Mouse (Mus musculus) macrophage (primary cell): ENCODE results near the gene Morn1. TPM values are rescaled to one million over a fixed set of nuclear protein-coding genes. Genes with fewer than 3 reads are reported as not detected.
A peak's percentile ranks its signal among the peaks of the same experiment; 100 is the strongest.
"Not testable (repeated sequence)": the region's sequence is repeated elsewhere in the genome, so short reads cannot be mapped to it uniquely, and the experiment has no call there.

Source experiments
- H3K27ac ChIP-seq: fragments of 350-480 bp; formaldehyde crosslinking; 2 replicates; pipeline ENCODE4 v1.9.0; 2021
- H3K36me3 ChIP-seq: fragments of 350-480 bp; formaldehyde crosslinking; 2 replicates; pipeline ENCODE4 v1.9.0; 2021; ENCODE audit errors: inconsistent target
- H3K4me3 ChIP-seq: fragments of 350-480 bp; formaldehyde crosslinking; 2 replicates; pipeline ENCODE4 v1.9.0; 2021; ENCODE audit errors: inconsistent target
- H3K79me2 ChIP-seq: fragments of 350-480 bp; formaldehyde crosslinking; 2 replicates; pipeline ENCODE4 v1.9.0; 2021; ENCODE audit errors: inconsistent target
- WGBS: methylation state at CpG from one replicate; pipeline ENCODE4 v1.1.7; 2026; ENCODE audit warnings: inconsistent platforms; ENCODE audit not compliant: missing documents; 5-methylcytosine and 5-hydroxymethylcytosine counted together
- polyA plus RNA-seq: library from polyadenylated mRNA; stranded (reverse); fragments of 250-400 nt; gene quantifications from 3 replicates; pipeline ENCODE4 v1.2.4, GENCODE M21; 2018; ENCODE audit warnings: inconsistent platforms

Gene Morn1
- polyA plus RNA-seq, 1 experiment from 2014 or later = 6.7 TPM

DNA sequence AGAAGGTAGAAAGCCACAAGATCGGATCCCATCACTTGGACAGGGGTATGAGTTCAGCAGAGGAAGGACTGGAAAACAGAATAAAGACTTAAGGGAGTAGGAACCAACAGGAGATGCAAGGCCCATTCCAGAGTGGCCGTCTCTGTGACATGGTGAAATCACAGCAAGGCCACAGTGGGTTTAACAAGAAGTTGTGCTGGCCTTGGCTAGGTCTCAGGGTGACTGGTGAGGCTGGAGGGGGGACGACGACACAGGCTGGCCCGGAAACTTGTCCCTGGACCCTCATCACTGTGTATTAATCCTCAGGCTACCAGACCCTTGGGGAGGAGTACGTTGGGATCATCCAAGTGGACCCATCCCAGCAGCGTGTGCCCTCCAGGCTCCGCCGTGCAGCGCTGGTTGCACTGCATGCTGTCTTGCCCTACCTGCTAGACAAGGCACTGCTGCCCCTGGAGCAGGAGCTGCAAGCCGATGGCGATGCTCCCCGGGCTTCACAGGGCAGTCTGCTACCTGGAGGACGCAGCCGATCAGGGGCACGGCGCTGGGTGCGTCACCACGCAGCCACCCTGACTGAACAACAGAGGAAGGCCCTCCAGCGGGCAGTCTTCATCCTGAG lies 17.9 kb upstream of the Morn1 start:
- peaks cover 31% of the 10 kb centered on the region; the same call in 1 of the 2 replicates for H3K36me3 ChIP-seq
- WGBS = 96% methylated on average over 19 of the region's 20 CpGs

DNA sequence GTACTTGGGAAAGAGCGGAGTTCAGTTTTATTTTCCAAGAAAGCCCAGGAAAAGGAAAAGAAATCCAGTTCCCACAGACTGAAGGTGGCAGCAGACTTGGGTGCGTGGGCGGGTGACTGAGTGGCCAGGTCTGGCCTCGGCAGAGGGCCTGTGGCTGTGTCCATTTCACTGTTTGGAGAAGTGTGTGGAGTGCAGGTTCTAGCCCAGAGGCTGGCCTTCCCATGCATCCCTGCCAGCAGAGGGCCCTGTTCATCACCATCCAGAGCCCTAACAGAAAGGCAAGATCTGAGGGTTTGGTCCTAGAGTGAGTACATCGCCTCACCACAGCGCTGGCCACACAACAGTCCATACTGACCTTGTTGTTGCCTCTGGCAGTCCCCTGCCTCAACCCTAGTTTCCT lies 17.2 kb upstream of the Morn1 start:
- Histone ChIP-seq H3K79me2 (peaks cover 6% of the 10 kb centered on the region; the same call in 1 of the 2 replicates), H3K36me3 (peaks cover 38% of the 10 kb centered on the region; the same call in 1 of the 2 replicates), H3K27ac (no peak overlapping the region), H3K4me3 (no peak overlapping the region)
- 85% methylated on average over 6 of the region's 6 CpGs for WGBS

More for the DNA sequence above, 17.9 kb upstream of the Morn1 start:
- Histone ChIP-seq H3K79me2 (peaks cover 2% of the 10 kb centered on the region; the same call in 1 of the 2 replicates), H3K27ac (no peak overlapping the region), H3K4me3 (no peak overlapping the region)

DNA sequence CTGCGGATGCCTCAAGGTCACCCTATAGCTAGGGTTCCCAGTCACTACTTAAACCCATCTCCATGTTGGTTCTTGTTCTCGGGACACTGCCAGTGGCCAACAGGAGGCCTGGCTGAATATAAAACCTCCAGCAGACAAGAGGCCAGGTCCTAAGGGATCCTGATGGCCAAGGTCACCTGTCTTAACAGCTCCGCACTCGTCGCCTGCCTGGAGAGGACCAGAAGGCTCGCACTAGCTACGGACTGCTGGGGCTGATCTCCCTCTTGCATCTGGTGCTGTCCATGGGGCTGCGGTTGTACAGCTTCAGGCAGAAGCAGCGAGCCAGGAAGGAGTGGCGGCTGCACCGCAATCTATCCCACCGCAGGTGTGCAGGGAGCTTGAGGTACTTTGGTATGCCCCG lies 16.2 kb upstream of the Morn1 start:
- H3K4me3 ChIP-seq = no peak overlapping the region
- H3K79me2 ChIP-seq = peaks cover 6% of the 10 kb centered on the region; the same call in 1 of the 2 replicates
- WGBS = 96% methylated on average over 13 of the region's 13 CpGs
- H3K36me3 ChIP-seq = peaks cover 48% of the 10 kb centered on the region
- no peak overlapping the region for H3K27ac ChIP-seq

DNA sequence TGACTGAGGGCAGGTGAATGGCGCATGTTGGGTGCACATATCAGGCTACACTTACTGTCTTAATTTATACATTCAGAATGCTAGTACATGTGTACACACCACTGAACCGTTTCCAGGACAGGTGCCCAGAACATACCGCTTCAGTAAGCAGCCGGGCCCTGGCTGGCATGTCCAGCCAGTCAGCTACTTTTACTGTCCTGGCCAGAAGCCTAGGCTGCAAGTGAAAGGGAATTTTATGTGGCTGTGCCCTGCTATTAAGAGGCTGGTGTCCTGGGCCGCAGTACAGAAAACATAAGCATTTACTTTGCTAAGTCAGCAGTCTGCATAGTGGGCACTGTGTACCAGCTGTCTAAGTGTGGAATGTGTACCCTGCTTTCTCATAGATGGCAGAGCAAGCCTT lies 15.5 kb upstream of the Morn1 start:
- 95% methylated on average over 5 of the region's 5 CpGs for WGBS
- H3K79me2 ChIP-seq = peaks cover 6% of the 10 kb centered on the region; the same call in 1 of the 2 replicates
- no peak overlapping the region for H3K27ac ChIP-seq
- H3K36me3 ChIP-seq = peaks cover 55% of the 10 kb centered on the region
- H3K4me3 ChIP-seq = no peak overlapping the region

DNA sequence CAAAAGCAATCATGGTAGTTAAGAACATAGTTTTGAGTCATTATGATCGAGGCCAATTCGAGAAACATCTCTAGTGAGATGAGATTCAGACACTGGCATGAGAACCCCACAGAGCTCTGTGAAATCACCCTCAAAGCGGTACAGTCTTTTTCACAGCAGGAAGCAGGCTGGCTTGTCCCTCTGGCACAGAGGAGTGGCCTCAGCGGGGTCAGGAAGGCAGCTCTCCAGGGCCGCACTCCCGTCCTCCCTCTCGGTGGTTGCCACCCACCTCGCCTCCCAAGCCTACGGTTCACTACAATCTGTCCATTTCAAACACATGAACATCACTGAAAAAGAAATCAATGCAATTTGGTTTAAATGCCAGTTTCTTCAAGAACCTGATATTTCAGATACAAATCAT lies 12.0 kb upstream of the Morn1 start:
- no peak overlapping the region for H3K27ac ChIP-seq
- H3K4me3 ChIP-seq = no peak overlapping the region
- H3K79me2 ChIP-seq = peaks cover 35% of the 10 kb centered on the region
- 95% methylated on average over 9 of the region's 9 CpGs for WGBS
- peaks cover 86% of the 10 kb centered on the region for H3K36me3 ChIP-seq

DNA sequence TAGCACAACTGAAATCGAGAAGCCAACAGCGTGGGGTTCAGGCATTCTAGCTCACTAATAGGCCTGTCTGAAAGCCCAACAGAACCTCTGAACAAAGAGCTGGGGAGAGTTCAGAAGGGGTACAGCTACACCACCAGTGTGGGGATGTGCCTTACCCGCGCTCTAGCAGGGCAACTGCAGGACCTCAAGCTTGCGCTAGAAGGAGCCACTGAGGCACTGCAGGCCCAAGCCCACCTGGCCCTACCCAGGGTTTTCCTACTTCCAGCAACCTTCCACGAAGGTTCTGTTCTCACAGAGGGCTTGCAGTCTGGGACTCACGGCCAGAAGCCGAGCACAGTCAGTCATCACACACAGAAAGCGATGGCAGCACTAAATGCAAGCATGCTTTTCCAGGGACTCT lies 11.2 kb upstream of the Morn1 start:
- WGBS = 95% methylated on average over 9 of the region's 9 CpGs
- Histone ChIP-seq H3K4me3 (no peak overlapping the region), H3K79me2 (peaks cover 42% of the 10 kb centered on the region), H3K36me3 (peaks cover 87% of the 10 kb centered on the region), H3K27ac (no peak overlapping the region)

DNA sequence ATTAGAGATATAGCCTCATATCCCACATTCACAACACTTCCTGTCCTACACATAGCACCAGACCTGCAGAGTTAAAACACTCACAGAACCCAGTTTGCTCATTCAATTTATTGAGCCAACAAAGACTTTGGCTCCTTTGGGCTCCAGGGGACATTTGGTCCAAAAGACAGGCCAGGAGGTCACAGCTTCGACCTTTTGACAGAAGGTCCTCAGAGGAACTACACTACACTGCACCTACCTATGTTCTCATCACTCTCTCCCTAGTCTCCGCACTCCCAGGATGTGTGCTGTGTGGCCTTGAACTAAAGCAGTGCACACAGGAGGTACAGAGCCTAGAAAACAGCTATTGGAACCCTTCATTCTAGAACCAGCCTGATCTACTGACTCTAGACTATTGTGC lies 10.6 kb upstream of the Morn1 start:
- Histone ChIP-seq H3K79me2 (peaks cover 49% of the 10 kb centered on the region), H3K4me3 (no peak overlapping the region), H3K27ac (no peak overlapping the region), H3K36me3 (peaks cover 86% of the 10 kb centered on the region)
- 100% methylated on average over 2 of the region's 2 CpGs for WGBS

DNA sequence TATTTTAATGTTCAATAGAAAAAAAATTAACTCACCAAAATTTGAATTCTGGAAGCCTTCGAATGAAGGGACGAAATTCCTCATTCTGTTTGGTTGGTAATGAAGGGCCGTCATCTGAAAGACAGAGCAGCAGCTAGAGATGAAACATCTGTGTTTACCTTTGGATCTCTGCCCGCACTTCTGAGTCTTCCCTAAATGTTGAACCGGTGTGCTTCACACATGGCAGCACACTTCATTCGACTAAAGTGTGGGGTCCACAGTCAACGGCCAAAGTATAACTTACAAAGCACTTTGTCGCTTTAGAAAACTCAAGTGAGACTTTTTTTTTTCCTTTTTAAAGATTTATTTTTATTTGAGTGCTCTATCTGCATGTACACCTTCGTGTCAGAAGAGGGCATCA lies 9.7 kb upstream of the Morn1 start:
- 96% methylated on average over 8 of the region's 9 CpGs for WGBS
- Histone ChIP-seq H3K4me3 (no peak overlapping the region), H3K79me2 (peaks cover 58% of the 10 kb centered on the region), H3K27ac (no peak overlapping the region), H3K36me3 (peaks cover 84% of the 10 kb centered on the region)

DNA sequence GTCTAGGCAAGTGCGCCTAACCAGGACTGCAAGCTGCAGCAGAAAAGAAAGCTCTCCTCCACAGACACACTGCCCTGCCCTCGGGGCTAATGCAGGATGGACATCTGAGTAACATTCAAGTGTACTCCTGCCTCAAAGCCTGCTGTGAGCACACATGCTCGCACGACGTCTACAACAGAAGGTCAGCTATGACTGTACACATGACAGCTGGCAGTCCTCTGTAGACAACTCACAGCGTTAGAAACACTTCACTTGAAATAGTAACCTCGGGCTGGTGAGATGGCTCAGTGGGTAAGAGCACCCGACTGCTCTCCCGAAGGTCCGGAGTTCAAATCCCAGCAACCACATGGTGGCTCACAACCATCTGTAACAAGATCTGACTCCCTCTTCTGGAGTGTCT lies 7.6 kb upstream of the Morn1 start:
- WGBS = 93% methylated on average over 6 of the region's 10 CpGs
- Histone ChIP-seq H3K79me2 (peaks cover 74% of the 10 kb centered on the region), H3K36me3 (peaks cover 75% of the 10 kb centered on the region)
- not testable (repeated sequence) for H3K4me3 ChIP-seq, H3K27ac ChIP-seq

DNA sequence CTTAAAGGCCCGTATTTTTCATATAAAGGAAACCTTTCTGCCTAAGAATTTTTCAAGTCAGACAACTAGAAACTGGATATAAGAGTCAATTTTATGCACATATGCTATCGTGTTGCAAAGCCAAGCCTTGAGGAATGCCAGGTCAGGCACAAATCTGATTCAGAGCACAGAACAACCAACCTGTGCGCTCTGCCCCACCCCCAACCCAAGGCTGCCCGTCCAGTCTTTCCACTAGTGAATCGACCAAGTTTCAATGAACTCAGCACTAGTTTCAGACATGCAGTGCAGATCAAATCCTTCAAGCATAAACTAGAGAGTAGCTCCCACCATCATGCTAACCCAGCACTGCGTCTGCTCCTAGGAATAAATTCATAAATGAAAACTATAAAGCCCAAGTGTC lies 6.7 kb upstream of the Morn1 start:
- Histone ChIP-seq H3K79me2 (peaks cover 82% of the 10 kb centered on the region), H3K27ac (no peak overlapping the region), H3K36me3 (peaks cover 68% of the 10 kb centered on the region), H3K4me3 (no peak overlapping the region)
- WGBS = 97% methylated on average over 6 of the region's 6 CpGs

DNA sequence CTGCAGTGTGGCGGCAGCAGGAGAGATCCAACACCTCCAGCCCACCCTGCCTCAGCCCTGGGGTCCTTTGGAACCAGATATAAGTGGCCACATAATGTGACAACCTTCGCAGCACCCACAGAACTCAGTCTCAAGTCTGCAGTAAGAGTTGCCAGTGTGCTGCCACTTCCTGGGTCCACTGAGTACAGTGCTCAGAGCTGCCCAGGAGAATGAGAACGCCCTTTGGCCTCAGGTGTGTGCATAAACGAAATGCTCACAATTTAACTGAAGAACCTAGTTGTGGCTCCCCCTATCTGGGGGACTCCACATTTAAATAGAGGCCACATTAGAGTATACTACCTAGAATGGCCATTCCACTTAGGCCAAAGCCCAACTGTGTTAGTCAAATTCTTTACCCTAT lies 2.8 kb upstream of the Morn1 start:
- Histone ChIP-seq H3K79me2 (peaks cover 72% of the 10 kb centered on the region), H3K4me3 (no peak overlapping the region), H3K27ac (no peak overlapping the region), H3K36me3 (peaks cover 30% of the 10 kb centered on the region)
- WGBS = 96% methylated on average over 4 of the region's 4 CpGs

DNA sequence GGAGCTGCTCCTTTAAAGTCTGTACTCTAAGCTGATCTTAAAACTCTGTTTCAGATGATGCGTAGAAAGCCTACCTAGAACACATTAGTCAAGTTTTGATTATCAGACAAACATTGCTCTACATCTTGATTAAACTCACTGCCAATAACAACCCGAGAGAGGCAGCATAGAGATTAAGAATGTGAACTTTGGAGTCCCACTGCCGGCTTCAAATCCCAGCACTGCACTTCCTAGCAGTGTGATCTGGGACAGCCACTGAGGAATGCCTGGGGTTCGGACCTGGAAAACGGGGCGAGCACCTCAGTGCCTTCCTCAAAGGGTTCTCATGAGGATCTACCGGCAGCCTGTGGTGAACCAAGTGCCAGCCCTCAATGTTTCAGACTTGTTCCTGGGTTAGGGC lies 2.0 kb upstream of the Morn1 start:
- H3K36me3 ChIP-seq = peaks cover 24% of the 10 kb centered on the region
- H3K4me3 ChIP-seq = no peak overlapping the region
- no peak overlapping the region for H3K27ac ChIP-seq
- peaks cover 64% of the 10 kb centered on the region for H3K79me2 ChIP-seq
- 94% methylated on average over 7 of the region's 7 CpGs for WGBS

DNA sequence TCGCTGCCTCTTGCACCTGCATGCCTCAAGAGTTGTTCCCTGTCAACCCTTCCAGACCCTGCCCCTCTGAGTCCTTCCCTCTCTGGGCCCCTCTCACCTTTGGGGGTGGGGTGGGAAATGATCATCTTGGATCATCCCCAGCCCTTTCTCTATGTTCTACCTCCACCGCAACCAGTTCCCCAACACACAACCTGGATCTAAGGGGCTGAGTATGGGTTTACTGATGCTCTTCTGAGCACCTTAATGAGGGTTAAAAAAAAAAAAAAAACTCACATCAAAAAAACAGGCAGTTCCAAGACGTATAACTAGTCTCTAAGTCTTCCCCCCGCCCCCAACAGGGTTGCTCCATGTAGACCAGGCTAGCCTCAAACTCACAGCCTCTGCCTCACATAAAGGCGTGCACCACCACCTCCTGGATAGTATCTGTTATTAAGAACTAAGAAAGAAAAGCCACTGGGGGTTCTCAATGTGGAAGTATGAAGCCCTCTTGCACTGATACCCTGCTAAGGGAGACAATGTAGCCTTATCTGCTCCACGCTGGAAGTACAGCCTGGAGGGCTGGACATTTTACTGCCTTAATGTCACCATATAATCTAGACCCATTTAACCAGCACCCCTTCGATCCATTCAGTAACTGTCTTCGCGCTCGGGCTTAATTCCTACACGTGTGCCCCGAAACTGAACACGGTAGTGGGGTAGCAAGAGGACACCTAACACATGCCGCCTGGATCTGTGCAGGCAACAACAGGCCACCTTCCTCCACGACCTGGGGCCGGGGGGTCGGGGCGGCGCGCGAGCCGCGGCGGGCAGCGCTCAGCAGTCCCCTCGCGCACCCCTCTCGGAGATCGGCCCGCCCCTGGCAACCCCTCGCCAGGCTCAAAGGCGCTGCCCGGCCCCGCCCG lies 920 bp upstream of the Morn1 start:
- H3K4me3 ChIP-seq = peak overlapping the region; percentile 92
- H3K36me3 ChIP-seq = peaks cover 13% of the 10 kb centered on the region
- 7% methylated on average over 35 of the region's 35 CpGs for WGBS
- peaks cover 53% of the 10 kb centered on the region for H3K79me2 ChIP-seq
- H3K27ac ChIP-seq = peak overlapping the region; percentile 37

DNA sequence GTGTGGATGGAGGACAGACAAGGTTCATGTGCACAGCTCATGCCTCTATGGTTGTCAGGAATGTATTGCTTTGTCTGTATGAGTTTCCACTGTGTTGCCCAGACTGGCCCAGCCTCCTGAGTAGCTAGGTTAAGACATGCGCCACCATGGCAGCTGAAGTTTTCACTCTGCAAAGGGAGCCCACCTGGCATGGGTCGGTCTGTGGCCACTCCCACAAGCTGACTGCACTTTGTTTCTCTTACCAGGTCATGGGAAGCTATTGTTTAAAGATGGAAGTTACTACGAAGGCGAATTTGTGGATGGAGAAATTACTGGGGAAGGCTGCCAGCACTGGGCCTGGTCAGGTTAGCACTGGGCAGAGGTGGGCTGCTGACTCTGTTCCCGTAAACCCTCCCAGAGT lies 2.9 kb downstream of the Morn1 start:
- no peaks in the 10 kb centered on the region for H3K36me3 ChIP-seq
- H3K79me2 ChIP-seq = peaks cover 16% of the 10 kb centered on the region
- H3K27ac ChIP-seq = no peak overlapping the region
- 98% methylated on average over 5 of the region's 5 CpGs for WGBS
- H3K4me3 ChIP-seq = no peak overlapping the region

DNA sequence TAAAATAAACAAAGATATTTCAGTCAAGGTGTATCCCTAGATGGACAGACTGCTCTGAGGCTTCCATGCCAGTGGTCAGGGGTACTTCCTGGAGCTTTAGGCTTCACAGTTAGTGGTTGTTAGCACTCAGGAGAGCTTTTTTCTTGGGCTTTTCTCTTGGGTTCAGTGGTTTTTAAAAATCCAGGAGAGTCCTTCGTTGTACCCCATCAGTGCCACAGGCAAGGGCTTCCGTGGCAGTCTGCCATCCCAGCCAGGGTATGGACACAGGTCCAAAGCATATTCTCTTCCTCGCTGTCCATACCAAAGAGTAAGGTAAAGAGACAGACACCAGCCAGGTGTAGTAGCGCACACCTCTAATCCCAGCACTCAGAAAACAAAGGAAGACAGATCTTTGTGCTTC lies 3.8 kb downstream of the Morn1 start:
- Histone ChIP-seq H3K4me3 (no peak overlapping the region), H3K79me2 (peaks cover 7% of the 10 kb centered on the region), H3K36me3 (no peaks in the 10 kb centered on the region), H3K27ac (no peak overlapping the region)
- WGBS = 96% methylated on average over 4 of the region's 4 CpGs
